Mouse (Mus musculus) ovary, adult 10 weeks (tissue): ENCODE measurements around the gene Nploc4. TPM values are rescaled to one million over a fixed set of nuclear protein-coding genes. Genes with fewer than 3 reads are reported as not detected.

Source experiments
- polyA plus RNA-seq: library from polyadenylated mRNA; stranded (reverse); fragments of 350-450 nt; fragmentation: Illumina TruSeq; extraction: RNeasy Lipid Tissue Mini Kit (QIAGEN cat#74804); gene quantifications from one replicate; pipeline ENCODE4 v1.2.3, GENCODE M21; 2014

Nploc4 gene
- polyA plus RNA-seq, result 22.0 TPM

DNA sequence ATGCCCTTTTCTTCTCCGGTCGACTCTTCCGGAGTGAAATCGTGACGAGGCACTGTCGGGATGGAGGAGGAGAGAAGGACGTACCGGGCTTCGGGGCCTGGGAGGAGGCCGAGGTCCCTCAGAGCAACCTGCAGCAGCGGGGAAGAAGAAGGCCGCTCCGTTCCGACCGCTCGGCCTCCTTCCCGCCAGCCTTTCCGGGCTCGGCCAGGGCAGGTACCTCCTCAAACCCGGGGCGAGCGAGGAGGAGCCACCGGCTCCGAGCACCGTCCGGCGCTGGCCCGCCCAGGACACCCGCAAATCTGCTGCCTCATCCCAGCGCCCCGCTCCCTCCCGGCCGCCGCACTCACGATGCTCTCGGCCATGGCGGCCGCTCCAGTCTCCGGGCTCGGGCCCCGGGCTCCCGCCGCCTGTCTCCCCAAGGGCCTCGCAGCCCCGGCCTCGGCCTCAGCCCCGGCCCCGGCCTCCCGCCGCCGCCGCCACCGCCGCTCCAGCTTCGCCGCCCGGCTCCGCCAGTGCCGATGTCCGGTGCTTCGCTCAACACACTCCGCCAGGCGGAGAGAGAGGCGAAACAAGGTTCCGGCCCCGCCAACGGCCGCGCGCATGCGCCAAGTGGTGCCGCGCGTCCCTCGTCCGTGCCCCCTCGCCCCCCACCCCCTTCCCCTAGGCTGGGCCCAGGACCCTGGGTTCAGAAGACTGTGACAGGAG is at the start of gene Nploc4:
Nploc4 (minus strand) TSS at position 557 of the 705 bp plus-strand sequence.

DNA sequence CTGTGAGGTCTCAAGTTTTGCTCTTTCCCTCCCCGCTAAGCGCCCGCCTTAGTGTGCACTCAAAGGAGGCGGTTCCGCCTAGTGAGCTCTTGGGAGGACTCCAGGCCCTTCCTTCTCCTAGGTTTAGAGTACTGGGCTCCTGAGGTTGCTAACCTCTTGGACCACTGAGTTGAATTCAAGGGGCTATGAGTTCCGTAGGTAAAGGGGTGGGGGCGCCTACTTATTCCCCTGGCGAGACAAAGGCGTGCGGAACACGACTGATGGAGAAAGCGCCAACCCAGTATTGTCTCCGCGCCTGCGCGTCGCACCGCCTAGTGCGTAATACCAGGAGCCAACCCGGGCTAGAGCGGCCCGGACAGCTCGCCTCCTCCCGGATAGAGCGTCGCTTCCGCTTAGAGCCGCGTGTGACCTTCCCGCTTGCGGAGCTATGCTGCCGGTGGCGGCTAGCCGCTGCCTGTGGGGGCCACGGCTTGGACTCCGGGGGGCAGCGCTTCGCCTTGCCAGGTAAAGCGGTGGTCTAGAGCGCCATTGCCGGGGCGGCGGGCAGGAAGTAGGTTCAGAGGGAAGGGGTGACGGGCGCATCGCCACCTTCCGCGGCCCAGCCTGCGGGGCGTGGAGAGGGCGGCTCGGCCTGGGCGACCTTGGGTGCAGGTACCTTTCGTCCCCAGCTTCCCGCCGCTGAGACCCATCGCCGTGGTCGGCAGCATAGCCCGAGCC is 46.9 kb upstream of the Nploc4 start, which contains the start of gene Mrpl12:
Mrpl12 (plus strand) TSS at position 349 of the 717 bp plus-strand sequence.

DNA sequence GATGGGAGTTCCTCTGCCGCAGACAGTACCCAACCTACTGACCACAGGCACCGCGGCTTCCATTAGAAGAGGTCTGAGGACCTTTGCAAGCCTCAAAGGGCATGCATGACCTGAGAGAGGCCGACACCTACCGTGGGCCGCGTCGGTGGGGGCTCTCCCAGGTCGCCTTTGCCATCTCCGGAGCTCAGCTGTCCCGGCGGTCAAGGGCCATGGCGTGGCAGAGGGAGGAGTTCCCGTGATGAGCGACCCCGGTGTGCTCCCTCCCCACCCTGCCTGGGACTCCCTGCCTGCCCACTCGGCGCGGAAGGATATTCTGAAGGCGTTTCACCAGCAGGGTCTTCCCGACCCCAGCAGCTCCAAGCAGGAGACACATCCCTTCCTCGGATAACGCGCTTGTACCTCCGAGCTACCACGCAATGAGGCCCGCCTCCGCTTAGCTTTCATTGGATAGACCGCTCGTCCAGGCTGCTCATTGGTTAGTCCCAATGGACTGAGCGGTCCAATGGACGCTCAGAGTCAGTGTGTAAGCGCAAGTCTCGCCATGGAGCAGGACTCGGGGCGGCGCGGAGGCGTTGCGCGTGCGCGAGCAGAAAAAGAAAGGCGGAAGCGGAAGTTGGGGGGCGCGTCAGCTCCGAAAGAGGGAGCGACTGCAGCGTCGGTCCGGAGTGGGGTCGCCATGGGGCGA is 29.7 kb upstream of the Nploc4 start, which contains the start of gene Arl16:
Arl16 (minus strand) TSS at position 557 of the 685 bp plus-strand sequence.

DNA sequence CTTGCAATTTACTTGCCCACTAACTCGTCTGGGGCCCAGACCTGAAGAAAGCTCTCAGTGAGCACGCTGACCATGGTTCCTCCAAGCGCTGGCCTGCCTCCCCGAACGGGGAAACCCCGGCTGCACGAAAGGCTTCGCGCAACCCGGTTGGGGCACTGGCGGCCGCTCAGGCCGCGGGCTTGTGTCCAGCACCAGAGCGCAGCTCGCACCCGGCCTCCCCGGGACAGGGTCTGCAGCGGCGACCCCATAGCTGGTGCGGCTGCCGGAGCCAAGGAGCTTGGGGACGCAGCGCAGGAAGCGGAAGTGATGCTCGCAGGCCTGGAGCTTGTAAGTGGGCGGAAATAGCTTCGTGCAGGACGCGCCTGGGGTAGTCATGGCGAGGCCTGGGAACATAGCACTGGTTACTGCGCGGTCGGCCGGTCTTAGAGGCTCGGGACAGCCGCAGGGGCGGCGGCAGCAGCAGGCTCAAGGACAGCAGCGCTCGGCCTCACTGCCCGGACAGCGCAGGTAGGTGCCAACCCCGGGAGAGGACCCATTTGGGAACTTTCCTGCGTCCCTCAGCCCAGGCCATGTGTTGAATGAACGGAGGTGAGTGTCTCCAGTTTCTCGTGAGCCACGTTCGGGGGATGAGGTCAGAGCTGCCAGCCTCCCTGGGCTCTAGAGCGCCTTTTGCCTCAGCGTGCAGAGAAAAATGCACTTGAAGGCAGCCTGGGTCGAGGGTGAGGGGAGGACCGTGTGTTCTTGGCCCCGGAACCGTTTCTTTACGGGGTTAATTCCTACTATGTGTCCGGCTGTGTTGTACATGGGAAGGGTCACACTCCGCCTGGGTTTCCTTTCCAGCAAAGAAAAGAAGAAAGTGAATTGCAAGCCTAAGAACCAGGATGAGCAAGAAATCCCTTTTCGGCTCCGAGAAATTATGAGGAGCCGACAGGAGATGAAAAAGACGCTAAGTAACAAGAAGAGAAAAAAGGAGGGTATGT is 20.6 kb upstream of the Nploc4 start, which contains the start of the genes Oxld1 and Ccdc137:
Oxld1 (minus strand) TSS at position 297 of the 980 bp plus-strand sequence.
Ccdc137 (plus strand) TSS at position 344 of the 980 bp plus-strand sequence.

DNA sequence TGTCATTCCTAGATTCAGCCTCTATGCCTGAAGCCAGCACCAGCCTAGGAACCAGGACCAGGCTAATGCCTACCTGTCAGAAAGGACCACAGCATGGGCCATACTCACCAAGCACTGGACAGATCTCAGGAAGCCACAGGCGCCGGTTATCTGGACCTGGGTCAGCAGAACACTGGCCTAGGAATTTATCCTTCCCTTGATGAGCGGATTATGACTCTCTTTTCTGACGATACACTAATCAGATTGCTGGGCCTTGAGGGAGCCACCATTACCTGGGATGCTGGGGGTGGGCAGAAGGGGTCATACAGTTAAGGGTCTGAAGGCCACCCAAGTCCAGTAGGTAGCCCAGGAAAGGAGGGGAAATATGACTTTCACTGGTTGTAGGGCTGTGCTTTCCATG is 15.8 kb upstream of the Nploc4 start, which contains the start of gene Pde6g:
Pde6g (minus strand) TSS at position 195 of the 400 bp plus-strand sequence.

GRCm38 (mm10) chr11:120442344-120442743 is 4.8 kb upstream of the Nploc4 start, which contains the start of gene Tspan10:
Tspan10 (plus strand) TSS chr11:120442644.

DNA sequence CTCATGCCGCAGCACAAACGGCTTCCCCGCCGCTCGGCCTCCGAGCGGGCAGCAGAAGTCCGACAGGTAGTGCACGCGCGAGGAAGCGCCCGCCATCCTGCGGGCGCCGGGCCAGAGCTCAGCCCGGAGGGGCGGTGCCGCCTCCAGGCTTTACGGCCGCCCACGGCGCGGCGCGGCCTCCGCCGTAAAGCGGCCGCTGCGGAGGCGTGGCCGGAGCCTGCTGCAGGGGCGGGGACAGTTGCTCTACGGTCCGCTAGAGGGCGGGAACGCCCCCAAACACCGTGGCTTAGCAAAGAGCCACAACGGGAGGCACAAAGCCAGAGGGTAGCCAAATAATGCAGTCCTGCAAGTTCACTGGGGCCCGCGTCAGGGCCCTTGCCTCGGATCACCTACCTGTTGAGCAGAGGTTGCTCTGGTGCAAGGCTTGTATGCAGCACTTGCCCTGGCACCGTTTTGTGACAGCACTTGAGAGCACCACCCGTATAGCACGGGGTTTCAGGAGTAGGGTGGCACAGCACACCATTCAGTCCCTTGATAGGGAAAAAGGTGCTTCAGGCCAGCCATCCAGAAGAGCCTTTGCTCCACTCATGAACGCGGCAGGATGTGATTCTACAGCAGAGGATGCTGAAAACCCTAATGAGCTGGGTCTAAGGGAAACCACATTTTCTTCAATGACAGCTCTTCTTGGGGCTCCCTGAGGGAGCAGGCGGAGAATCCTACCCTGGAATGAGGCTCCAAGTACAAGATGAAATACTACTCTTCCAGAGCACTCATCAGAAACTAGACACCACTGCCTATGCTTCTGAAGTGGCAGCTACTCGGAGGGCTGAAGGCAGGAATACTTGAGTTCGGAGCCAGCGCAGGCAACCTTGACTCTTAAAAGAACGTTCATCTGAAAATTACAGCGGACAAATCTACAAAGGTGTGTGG is 58.6 kb downstream of the Nploc4 start, which contains the start of gene Faap100:
Faap100 (minus strand) TSS at position 154 of the 930 bp plus-strand sequence.

DNA sequence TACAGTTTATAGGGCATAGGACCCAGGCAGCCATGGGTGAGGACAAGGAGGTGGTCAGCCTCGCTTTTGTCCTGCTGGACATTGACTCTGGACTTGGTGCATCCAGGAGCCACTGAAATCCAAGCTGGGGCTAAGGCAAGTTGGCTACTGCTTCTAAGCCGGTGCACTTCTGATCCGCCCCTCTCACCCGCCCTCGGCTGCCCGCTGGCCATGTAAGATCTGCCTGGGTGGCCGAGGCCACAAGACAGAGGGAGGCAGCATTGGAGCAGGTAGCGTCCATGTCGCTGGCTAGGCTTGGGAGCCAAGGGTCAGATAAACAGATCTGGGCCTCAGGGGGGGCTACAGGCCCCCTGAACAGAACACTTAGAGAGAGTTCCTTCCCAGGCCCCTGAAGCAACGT is 76.2 kb downstream of the Nploc4 start, which contains the start of gene Fscn2:
Fscn2 (plus strand) TSS at position 240 of the 400 bp plus-strand sequence.

GRCm38 (mm10) chr11:120347791-120348683 is 89.5 kb downstream of the Nploc4 start, which contains the start of gene Actg1:
Actg1 (minus strand) TSS chr11:120348542.

Other genes starting within 250 kb of the Nploc4 start
- 2.5 TPM for gene Bahcc1, start 204.8 kb downstream of the Nploc4 start, polyA plus RNA-seq
- gene Actg1, start 89.2 kb downstream of the Nploc4 start, polyA plus RNA-seq, result 659 TPM
- not detected for gene Fscn2, start 76.2 kb downstream of the Nploc4 start, polyA plus RNA-seq
- gene Faap100, start 58.9 kb downstream of the Nploc4 start, polyA plus RNA-seq, result not detected
- gene Tspan10, start 4.9 kb upstream of the Nploc4 start, polyA plus RNA-seq, result not detected
- gene Pde6g, start 15.8 kb upstream of the Nploc4 start, polyA plus RNA-seq, result not detected
- gene Oxld1, start 20.4 kb upstream of the Nploc4 start, polyA plus RNA-seq, result 1.5 TPM
- 14.0 TPM for gene Ccdc137, start 20.4 kb upstream of the Nploc4 start, polyA plus RNA-seq
- 9.9 TPM for gene Arl16, start 29.9 kb upstream of the Nploc4 start, polyA plus RNA-seq
- 1.2 TPM for gene Mrpl12, start 46.9 kb upstream of the Nploc4 start, polyA plus RNA-seq
- not detected for gene Slc25a10, start 54.1 kb upstream of the Nploc4 start, polyA plus RNA-seq
- gene Gcgr, start 93.0 kb upstream of the Nploc4 start, polyA plus RNA-seq, result not detected
- gene Mcrip1, start 112.0 kb upstream of the Nploc4 start, polyA plus RNA-seq, result 1.5 TPM
- gene Ppp1r27, start 113.4 kb upstream of the Nploc4 start, polyA plus RNA-seq, result not detected
- gene P4hb, start 135.5 kb upstream of the Nploc4 start, polyA plus RNA-seq, result 235 TPM
- 29.1 TPM for gene Arhgdia, start 143.9 kb upstream of the Nploc4 start, polyA plus RNA-seq
- 37.9 TPM for gene Alyref, start 160.7 kb upstream of the Nploc4 start, polyA plus RNA-seq
- gene Anapc11, start 160.7 kb upstream of the Nploc4 start, polyA plus RNA-seq, result 5.8 TPM
- gene Npb, start 170.8 kb upstream of the Nploc4 start, polyA plus RNA-seq, result not detected
- gene Pcyt2, start 180.2 kb upstream of the Nploc4 start, polyA plus RNA-seq, result 3.4 TPM
- 3.2 TPM for gene Sirt7, start 187.5 kb upstream of the Nploc4 start, polyA plus RNA-seq
- gene Mafg, start 195.9 kb upstream of the Nploc4 start, polyA plus RNA-seq, result 10.4 TPM
- 1.6 TPM for gene Pycr1, start 206.1 kb upstream of the Nploc4 start, polyA plus RNA-seq
- gene Myadml2, start 210.4 kb upstream of the Nploc4 start, polyA plus RNA-seq, result not detected
- not detected for gene Notum, start 223.5 kb upstream of the Nploc4 start, polyA plus RNA-seq
- gene Aspscr1, start 235.3 kb upstream of the Nploc4 start, polyA plus RNA-seq, result 0.77 TPM